Mouse (Mus musculus): ENCODE results near the gene Il21r. TPM values are rescaled to one million over a fixed set of nuclear protein-coding genes. Genes with fewer than 3 reads are reported as not detected.

Gene Il21r
- total RNA-seq, 2 experiments from 2014 or later: 0.44 to 0.54 TPM

DNA sequence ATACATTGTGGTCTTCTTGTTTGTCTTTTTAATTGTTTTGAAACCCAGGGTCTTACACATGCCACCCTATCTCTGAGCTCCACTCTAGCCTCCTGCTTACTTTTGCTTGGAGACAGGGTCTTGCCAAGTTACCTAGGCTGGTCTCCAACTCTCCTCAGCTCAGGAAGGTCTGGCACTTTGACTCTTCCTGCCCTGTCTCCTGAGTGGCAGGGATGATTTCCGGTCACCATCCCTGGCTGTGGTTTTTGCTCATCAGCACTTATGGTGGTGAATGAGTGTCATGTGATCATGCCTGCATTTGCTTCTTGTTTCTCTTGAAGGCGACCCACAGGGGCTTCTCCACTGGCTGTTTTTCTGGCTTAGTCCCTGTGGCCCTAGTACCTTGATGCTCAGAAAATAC lies 29.4 kb upstream of the Il21r start:
- intact Hi-C loops (cut with DNase I): no loop called here
- no peak for DNase-seq

DNA sequence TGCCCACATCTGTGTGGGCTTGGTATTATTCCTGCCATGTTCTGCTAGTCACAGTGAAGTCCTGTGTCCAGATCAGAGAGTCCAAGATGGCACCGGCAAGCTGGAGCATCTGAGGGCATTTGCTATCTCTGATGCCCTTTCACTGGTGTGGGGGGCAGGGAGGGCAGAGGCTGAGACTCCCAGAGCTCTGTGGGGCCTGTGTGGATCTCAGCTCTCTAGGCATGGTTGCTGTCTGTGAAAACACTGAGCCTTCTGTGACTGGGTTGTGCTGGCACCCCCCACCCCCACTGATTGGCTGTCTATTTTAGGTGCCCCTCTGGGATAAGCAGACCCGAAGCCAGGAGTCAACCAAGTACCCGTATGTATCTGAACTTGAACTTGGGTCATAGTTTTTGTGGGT lies 28.4 kb upstream of the Il21r start:
- DNase-seq: no peak
- intact Hi-C loops (cut with DNase I): no loop called here

- intact Hi-C loops (cut with DNase I): loop anchor here (2.0 kb wide), 1 partner anchor 15 kb away; no protein-coding TSS in a partner anchor
- DNase-seq: no peak
These were observed 27.3 kb upstream of the Il21r start for GRCm38 (mm10) chr7:125575738-125576540.

GRCm38 (mm10) chr7:125576982-125577381 lies 26.2 kb upstream of the Il21r start:
- intact Hi-C loops (cut with DNase I): loop anchor here (2.0 kb wide), 1 partner anchor 16 kb away; no protein-coding TSS in a partner anchor
- DNase-seq: peak; percentile 70 to 72

DNA sequence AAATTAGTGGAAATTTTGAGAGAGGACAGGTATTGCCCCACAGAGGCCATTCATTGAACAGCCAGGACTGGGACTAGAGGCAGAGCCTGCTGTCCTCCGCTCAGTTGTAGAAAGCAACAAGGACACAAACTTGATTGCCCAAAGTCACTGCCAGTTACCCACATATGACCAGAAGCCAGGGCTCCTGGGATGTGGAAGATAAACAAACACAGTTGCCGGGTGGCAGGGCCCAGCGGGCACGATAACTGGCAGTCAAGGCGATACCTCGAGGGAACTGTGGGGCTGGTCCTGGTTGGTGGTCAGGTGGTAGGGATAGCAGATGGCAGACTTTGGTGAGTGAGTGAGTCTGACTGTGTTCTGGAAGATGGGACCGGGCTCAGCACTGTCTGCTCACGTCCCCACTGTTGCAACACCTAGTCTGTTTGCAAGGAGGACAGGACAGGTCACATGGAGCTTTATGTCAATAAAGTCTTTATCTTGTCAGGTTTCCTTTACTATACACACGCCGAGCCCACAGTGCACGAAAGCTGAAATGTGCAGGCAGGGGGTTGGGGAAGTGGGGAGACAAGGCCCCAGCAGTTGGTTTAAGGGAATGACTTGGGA lies 25.6 kb upstream of the Il21r start:
- no peak for DNase-seq
- intact Hi-C loops (cut with DNase I): loop anchor here (2.0 kb wide), 1 partner anchor 17 kb away; no protein-coding TSS in a partner anchor

DNA sequence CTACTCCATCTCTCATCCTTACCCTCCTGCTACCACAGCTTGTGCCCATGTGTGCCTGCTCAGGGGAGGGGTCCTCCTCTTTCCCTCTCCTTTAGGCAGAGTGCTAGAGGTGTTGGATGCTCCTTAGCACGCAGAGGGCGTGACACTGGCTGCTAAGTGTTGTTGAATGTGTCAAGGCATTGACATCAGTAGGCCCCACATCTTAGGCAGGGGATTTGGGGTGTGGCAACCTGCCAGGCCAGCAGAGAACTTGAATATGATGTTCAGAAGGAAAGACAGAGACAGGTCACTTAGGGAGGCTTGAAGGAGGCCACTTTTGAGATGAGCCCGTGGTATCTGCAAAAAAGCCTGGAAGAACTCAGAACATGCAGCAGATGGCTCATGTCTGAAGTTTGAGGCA lies 25.1 kb upstream of the Il21r start:
- DNase-seq: no peak
- intact Hi-C loops (cut with DNase I): no loop called here

- intact Hi-C loops (cut with DNase I): loop anchor here (2.0 kb wide), 2 partner anchors 59 to 159 kb away; no protein-coding TSS in a partner anchor
- DNase-seq: no peak
These were observed 23.5 kb upstream of the Il21r start for GRCm38 (mm10) chr7:125579545-125580219.

- no peak for DNase-seq
- intact Hi-C loops (cut with DNase I): loop anchor here (2.0 kb wide), 2 partner anchors 59 to 159 kb away; no protein-coding TSS in a partner anchor
These were observed 23.0 kb upstream of the Il21r start for GRCm38 (mm10) chr7:125580220-125580549.

DNA sequence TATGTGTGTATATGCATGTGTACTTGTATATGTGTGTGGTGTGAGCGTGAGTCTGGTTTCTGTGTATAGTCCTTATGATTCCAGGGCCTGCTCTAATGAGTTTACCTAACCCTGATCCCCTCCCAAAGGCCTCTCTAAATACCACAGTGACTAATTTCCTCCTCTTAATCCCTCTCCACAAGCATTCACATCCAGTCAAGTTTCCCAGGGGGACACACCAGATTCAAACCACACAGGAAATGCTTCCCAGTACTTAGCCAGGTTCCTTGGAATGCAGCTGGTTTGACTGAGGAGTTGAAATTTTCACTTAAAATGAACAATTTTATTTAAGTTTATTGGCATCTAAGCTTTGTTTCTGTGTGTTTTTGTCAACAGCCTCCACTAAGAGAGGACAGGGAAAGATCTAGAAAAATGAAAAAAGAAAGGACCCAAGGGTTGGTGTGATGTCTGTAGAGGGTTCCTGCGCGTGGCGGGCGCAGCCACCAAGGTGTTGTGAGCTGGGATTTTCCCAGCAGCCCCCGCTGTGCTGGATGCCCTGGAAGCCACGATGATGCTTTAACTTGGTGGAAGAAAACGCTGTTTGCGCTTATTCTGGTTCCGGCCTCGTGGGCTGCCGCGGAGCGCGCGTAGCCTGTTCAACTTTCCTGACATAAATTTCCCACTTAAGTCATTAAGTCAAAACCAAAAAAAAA lies 22.5 kb upstream of the Il21r start:
- no peak for DNase-seq
- intact Hi-C loops (cut with DNase I): loop anchor here (1.0 to 2.0 kb wide), 5 partner anchors 28 to 160 kb away; partner anchors contain the start of genes Il4ra and Nsmce1

GRCm38 (mm10) chr7:125581317-125581672 lies 21.9 kb upstream of the Il21r start:
- peak; percentile 90 to 94 for DNase-seq
- intact Hi-C loops (cut with DNase I): loop anchor here (1.0 to 2.0 kb wide), 5 partner anchors 29 to 160 kb away; partner anchors contain the start of genes Il4ra and Nsmce1

DNA sequence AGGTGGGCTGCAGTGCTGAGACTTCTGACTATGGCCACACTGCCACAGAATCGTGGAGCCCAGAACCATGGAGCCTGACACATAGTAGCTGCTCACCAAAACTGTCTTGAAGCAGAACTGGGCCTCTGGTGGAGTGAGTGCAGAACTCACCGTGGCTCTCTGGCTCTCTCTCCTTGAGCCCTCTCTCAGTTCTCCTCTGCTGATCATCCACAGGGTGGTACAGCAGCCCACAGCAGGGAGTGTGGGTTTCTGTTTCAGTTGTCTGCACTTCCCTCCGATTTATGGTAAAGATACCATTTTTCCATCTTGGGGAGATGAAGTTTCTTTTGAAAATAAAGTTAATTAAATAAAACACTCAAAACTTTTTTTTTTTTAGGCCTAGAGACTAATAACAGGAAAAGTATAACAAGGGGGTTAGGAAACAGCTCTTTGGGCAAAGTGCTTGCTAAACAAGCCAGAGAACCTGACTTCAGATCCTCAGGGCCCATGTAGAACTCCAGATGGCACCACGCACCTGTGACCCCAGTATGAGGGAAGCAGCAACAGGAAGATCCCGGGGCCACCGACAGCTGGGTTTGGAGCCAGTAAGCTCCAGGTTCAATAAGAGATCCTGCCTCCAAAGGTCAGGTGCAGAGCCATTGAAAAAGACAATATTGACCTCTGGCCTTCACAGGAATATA lies 19.8 kb upstream of the Il21r start:
- intact Hi-C loops (cut with DNase I): no loop called here
- no peak for DNase-seq

DNA sequence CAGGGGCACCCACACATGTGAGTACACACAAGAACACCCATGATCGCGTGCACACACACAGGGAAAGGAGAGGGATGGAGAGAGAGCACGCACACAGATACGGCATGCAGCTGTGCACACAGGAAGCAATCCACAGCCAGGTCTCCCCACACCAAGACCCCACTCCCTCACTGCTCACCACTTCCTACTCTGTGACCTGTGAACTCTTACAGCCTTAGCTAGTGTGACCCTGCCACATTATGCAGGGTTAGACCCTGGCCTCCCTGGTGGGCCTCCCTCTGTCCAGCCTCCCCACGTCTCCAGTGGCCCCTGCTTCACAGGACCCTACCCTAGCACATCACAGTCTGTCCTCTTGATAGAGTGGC lies 19.2 kb upstream of the Il21r start:
- DNase-seq: no peak
- intact Hi-C loops (cut with DNase I): no loop called here

- intact Hi-C loops (cut with DNase I): no loop called here
- no peak for DNase-seq
These were observed 16.9 kb upstream of the Il21r start for GRCm38 (mm10) chr7:125586355-125586754.

DNA sequence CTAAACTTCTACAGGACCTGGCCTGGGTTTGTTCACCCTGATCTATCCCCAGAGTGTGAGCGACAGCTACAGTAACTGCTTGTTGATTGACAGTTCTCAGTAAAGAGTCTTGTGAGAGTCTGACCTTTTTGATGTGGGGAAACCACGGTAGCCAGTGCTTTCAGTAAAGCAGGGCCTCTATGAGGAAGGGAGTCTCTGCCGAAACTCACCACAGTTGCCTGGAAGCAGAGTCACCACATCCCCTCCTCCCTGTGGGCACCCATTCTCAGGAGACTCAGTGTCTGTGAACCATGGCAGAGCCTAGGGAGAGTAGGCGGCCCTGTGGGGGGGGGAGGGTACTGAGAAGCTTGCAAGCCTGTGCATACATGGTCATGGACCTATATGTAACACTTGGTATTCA lies 14.5 kb upstream of the Il21r start:
- intact Hi-C loops (cut with DNase I): no loop called here

GRCm38 (mm10) chr7:125589896-125590295 lies 13.3 kb upstream of the Il21r start:
- DNase-seq: no peak
- intact Hi-C loops (cut with DNase I): no loop called here

More for the DNA sequence above, 14.5 kb upstream of the Il21r start:
- DNase-seq: no peak

DNA sequence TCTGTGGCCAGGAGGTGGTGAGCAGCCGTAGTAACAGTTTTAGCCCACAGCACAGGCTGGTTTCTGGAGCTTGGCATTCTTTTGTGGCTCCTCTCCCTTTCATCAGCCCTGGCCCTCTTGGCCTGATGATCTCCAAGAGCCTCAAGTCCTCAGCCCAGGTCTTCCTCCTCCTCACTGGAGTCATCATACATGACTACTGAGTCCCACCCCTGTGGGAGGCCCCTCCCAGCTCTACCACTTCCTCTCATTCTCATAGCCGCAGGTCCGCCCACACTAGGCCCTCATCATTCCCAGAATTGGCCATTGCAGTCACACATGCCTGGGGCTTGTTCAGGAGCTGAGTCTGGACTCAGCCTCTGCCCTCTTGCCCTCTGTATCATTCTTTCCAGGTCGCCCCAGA lies 9.4 kb upstream of the Il21r start:
- DNase-seq: no peak
- intact Hi-C loops (cut with DNase I): no loop called here

GRCm38 (mm10) chr7:125596406-125596805 lies 6.8 kb upstream of the Il21r start:
- no peak for DNase-seq
- intact Hi-C loops (cut with DNase I): no loop called here

- intact Hi-C loops (cut with DNase I): no loop called here
- no peak for DNase-seq
These were observed 6.1 kb upstream of the Il21r start for GRCm38 (mm10) chr7:125597083-125597482.

- intact Hi-C loops (cut with DNase I): no loop called here
- DNase-seq: no peak
These were observed 5.5 kb upstream of the Il21r start for GRCm38 (mm10) chr7:125597516-125598347.

Measured in heart, postnatal 36 days (tissue).